Mouse (Mus musculus): ENCODE results near the gene Gm49383. TPM values are rescaled to one million over a fixed set of nuclear protein-coding genes. Genes with fewer than 3 reads are reported as not detected.

The Gm49383 gene
- 1 to 10 TPM; 3.2 to 6.0 TPM for total RNA-seq (2023)

DNA sequence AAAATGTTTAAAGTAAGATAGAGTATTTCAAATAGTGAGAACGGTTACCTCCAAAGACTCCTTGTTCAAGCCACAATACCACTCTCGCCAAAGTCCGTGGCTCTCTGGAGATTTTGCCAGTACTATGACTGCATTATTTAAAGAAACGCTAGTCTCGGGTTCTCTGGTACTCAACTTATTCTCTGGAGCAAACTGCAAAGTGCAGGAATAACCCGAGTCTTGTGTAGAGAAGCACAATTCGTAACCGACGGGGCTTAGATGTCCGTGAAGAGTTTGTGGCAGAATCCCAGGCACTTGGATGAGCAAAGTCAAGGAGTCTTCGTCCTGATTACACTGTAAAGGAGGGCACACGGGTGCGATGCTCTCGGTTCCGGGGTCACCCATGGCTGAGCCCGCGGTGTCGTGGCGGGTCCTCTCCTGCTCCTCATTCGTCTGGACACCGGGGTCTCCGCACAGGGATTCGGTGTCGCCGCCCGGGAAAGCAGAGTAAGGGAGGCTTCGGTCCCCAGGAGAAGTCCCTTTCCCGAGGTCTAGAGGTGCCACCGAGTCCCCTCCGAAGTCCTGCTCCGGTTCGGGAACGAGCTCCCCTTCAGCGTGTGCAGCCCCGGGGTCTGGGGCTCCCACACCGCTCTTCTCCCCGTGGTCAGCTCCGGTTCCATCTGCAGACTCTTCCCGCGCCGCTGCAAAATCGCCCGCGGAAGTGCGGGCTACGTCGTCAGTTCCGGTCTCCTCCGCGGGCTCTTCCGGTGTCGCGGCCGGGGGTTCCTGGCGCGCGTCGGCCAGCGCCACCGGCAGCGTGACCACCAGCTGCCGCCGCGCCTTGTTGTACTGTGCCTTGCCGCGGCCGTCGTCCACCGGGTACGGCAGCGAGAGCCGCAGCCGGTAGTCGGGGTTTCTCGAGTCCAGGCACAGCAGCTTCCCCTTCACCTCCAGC lies at the start of gene Gm49383:
Gene Gm49383, minus strand, starts transcription at position 661 of the 934 bp plus-strand sequence.

DNA sequence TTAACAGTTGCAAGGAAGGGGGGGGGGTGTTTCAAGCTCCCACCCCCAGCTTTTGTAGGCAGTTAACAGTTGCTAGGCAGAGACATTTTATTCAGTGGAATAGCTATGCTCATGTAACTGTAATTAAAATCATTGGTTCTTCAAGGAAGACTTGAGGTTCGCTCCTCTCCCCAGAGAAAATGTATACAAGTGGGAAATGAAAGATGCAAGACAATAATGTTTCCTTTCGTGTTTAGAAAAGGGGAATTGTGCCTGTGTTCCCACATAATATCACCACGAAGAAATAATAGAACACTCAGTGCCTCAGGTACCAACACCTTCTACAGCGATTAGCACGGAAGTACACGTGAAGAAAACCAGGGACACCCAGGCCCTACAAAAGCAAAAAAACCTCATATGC lies 44.0 kb upstream of the Gm49383 start, which contains the start of gene Klhdc1:
Gene Klhdc1, plus strand, starts transcription at position 301 of the 400 bp plus-strand sequence.

GRCm38 (mm10) chr12:69227776-69228466 lies 31.0 kb upstream of the Gm49383 start, which contains the start of gene Pole2:
TSS of gene Pole2 (minus strand) at chr12:69228195.

DNA sequence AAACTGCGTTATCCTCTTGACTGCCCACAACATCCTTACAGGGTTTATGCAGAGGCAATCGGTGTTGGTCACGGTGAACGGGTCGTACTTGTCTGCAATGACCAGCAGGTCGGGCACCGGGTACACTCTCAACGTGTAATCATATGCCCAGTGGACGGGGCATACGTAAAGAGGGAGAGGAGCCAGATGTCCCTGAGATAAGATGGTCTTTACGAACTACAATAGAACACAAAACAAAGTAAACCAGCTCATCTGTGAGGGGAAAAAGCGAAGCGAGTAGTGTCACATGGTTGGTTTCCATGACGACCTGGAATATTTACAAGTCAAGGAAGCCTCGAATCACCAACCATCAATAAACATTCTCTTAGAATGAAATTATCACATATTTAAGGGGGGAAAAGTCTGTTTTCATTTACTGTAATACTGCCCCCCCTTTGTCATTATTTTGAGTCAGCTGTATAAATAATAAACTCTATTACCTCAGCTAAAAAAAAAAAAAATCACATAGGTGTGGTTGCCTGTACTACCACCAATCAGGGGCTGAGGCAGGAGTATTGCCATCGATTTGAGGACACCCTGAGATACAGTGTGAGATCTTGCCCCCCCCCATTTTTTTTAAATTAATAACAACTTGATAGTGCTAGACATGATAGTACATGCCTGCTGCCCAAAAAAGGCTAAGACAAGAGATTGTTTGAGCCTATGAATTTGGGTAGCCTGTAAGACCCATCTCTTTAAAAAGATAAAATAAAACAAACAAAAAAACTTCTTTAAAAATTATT lies 7.3 kb upstream of the Gm49383 start, which contains the start of gene Gm49384:
Gene Gm49384, minus strand, starts transcription at position 216 of the 782 bp plus-strand sequence.

DNA sequence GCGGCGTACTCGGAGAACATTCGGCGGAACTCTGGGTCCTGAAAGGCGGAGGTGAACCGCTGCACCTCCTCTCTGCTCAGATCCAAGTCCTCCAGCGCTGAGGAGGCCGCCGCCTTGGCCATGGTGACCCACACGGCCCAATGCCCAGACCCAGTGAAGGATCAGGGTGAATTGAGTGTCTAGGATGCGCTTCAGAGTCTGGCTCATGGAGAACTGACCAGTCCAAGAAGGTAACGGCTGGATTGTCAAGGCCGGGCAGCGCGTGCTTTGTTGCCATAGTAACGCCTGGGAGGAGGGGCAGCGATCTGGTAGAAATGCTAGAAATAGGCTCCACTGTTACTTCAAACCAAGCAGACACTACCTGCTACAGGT lies 1.2 kb upstream of the Gm49383 start, which contains the start of gene Dnaaf2:
Gene Dnaaf2, minus strand, starts transcription at position 266 of the 372 bp plus-strand sequence.

GRCm38 (mm10) chr12:69183583-69184308 lies 13.2 kb downstream of the Gm49383 start, which contains the start of the genes Rpl36al and Mgat2:
TSS of gene Rpl36al (minus strand) at chr12:69184083.
TSS of gene Mgat2 (plus strand) at chr12:69184157.

GRCm38 (mm10) chr12:69168461-69169106 lies 28.3 kb downstream of the Gm49383 start, which contains the start of gene Lrr1:
TSS of gene Lrr1 (plus strand) at chr12:69168814.

GRCm38 (mm10) chr12:69158765-69159577 lies 37.9 kb downstream of the Gm49383 start, which contains the start of gene Rps29:
TSS of gene Rps29 (minus strand) at chr12:69159186.

Other genes starting within 250 kb of the Gm49383 start
- 1,000 to 10,000 TPM; 2,811 to 3,619 TPM for gene Rps29, start 37.9 kb downstream of the Gm49383 start, total RNA-seq (2023)
- not detected for gene Lrr1, start 28.3 kb downstream of the Gm49383 start, total RNA-seq (2023)
- 100 to 1,000 TPM; 460 to 521 TPM for gene Rpl36al, start 13.0 kb downstream of the Gm49383 start, total RNA-seq (2023)
- gene Mgat2, start 12.9 kb downstream of the Gm49383 start, total RNA-seq (2023), result 10 to 100 TPM; 54.5 to 55.0 TPM
- gene Dnaaf2, start 1.3 kb upstream of the Gm49383 start, total RNA-seq (2023), result under 1 TPM; 0.73 to 0.76 TPM
- 1 to 10 TPM; 3.6 to 3.9 TPM for gene Gm49384, start 7.2 kb upstream of the Gm49383 start, total RNA-seq (2023)
- 1 to 10 TPM; 2.7 to 4.6 TPM for gene Pole2, start 31.1 kb upstream of the Gm49383 start, total RNA-seq (2023)
- gene Klhdc1, start 44.1 kb upstream of the Gm49383 start, total RNA-seq (2023), result 1 to 10 TPM; 2.9 to 4.9 TPM
- gene Klhdc2, start 99.6 kb upstream of the Gm49383 start, total RNA-seq (2023), result 10 to 100 TPM; 20.8 to 22.3 TPM
- 10 to 100 TPM; 58.9 to 67.5 TPM for gene Nemf, start 160.1 kb upstream of the Gm49383 start, total RNA-seq (2023)
- gene Arf6, start 175.0 kb upstream of the Gm49383 start, total RNA-seq (2023), result 100 to 1,000 TPM; 220 to 221 TPM
- gene Gm9887, start 175.4 kb upstream of the Gm49383 start, total RNA-seq (2023), result 1 to 10 TPM; 2.9 to 3.4 TPM

All from monocyte, adult 59 days (primary cell).